Mouse (Mus musculus): ENCODE data around the gene Gm20388.
"Not testable (repeated sequence)": the region's sequence is repeated elsewhere in the genome, so short reads cannot be mapped to it uniquely, and the experiment has no call there.

Gene Gm20388

GRCm38 (mm10) chr8:123100288-123100687 lies 3189.6 kb downstream of the Gm20388 start:
- no peak for DNase-seq (ENCODE audit: low spot score in 2 of 2)

- no peak for DNase-seq (ENCODE audit: low spot score in 2 of 2)
Measured at GRCm38 (mm10) chr8:123101244-123101643, 3190.6 kb downstream of the Gm20388 start.

- peak; percentile 91 to 96 for DNase-seq (ENCODE audit: low spot score in 2 of 2)
Measured at GRCm38 (mm10) chr8:123101735-123102685, 3191.4 kb downstream of the Gm20388 start, which contains the start of gene Rpl13. Gene Rpl13, plus strand, starts transcription at chr8:123102350.

- not testable (repeated sequence) for DNase-seq (ENCODE audit: low spot score in 2 of 2)
Measured at GRCm38 (mm10) chr8:123102855-123103254, 3192.2 kb downstream of the Gm20388 start.

GRCm38 (mm10) chr8:123103285-123103684 lies 3192.6 kb downstream of the Gm20388 start:
- no peak for DNase-seq (ENCODE audit: low spot score in 2 of 2)

GRCm38 (mm10) chr8:123104046-123104767 lies 3193.6 kb downstream of the Gm20388 start:
- DNase-seq (ENCODE audit: low spot score in 2 of 2) = no peak

GRCm38 (mm10) chr8:123105553-123106326 lies 3195.1 kb downstream of the Gm20388 start:
- DNase-seq (ENCODE audit: low spot score in 2 of 2) = no peak

GRCm38 (mm10) chr8:123106531-123106930 lies 3195.9 kb downstream of the Gm20388 start:
- no peak for DNase-seq (ENCODE audit: low spot score in 2 of 2)

GRCm38 (mm10) chr8:123108010-123108409 lies 3197.4 kb downstream of the Gm20388 start:
- DNase-seq (ENCODE audit: low spot score in 2 of 2) = no peak

- DNase-seq (ENCODE audit: low spot score in 2 of 2) = no peak
Measured at GRCm38 (mm10) chr8:123108953-123109352, 3198.3 kb downstream of the Gm20388 start.

- peak in 1 of 2 experiments; percentile 31 for DNase-seq (ENCODE audit: low spot score in 2 of 2)
Measured at GRCm38 (mm10) chr8:123110649-123111048, 3200.0 kb downstream of the Gm20388 start.

- no peak for DNase-seq (ENCODE audit: low spot score in 2 of 2)
Measured at GRCm38 (mm10) chr8:123112892-123113291, 3202.3 kb downstream of the Gm20388 start.

GRCm38 (mm10) chr8:123113908-123114469 lies 3203.3 kb downstream of the Gm20388 start:
- no peak for DNase-seq (ENCODE audit: low spot score in 2 of 2)

- DNase-seq (ENCODE audit: low spot score in 2 of 2) = no peak
Measured at GRCm38 (mm10) chr8:123114644-123115043, 3204.0 kb downstream of the Gm20388 start.

- DNase-seq (ENCODE audit: low spot score in 2 of 2) = no peak
Measured at GRCm38 (mm10) chr8:123117127-123117731, 3206.6 kb downstream of the Gm20388 start, which contains the start of gene Cpne7. Gene Cpne7, plus strand, starts transcription at chr8:123117374.

GRCm38 (mm10) chr8:123117744-123118143 lies 3207.1 kb downstream of the Gm20388 start:
- no peak for DNase-seq (ENCODE audit: low spot score in 2 of 2)

- DNase-seq (ENCODE audit: low spot score in 2 of 2) = no peak
Measured at GRCm38 (mm10) chr8:123122059-123122458, 3211.4 kb downstream of the Gm20388 start.

GRCm38 (mm10) chr8:123122670-123123069 lies 3212.0 kb downstream of the Gm20388 start:
- DNase-seq (ENCODE audit: low spot score in 2 of 2) = no peak

GRCm38 (mm10) chr8:123126193-123126816 lies 3215.7 kb downstream of the Gm20388 start:
- peak; percentile 36 to 49 for DNase-seq (ENCODE audit: low spot score in 2 of 2)

GRCm38 (mm10) chr8:123131041-123131440 lies 3220.4 kb downstream of the Gm20388 start:
- DNase-seq (ENCODE audit: low spot score in 2 of 2) = no peak
